Mouse (Mus musculus) cortical plate, adult 2 months (tissue): ENCODE results near the gene Enpp6. TPM values are rescaled to one million over a fixed set of nuclear protein-coding genes. Genes with fewer than 3 reads are reported as not detected.
"Not testable (repeated sequence)": the region's sequence is repeated elsewhere in the genome, so short reads cannot be mapped to it uniquely, and the experiment has no call there.

Source experiments
- H3K27ac ChIP-seq: fragments of 200-500 bp; 2 replicates; pipeline ENCODE4 v1.5.1; 2012; ENCODE audit warnings: low read length, control low read depth, inconsistent platforms; ENCODE audit not compliant: insufficient read depth
- H3K4me1 ChIP-seq: fragments of 200-500 bp; 2 replicates; pipeline ENCODE4 v1.6.1; 2011; ENCODE audit warnings: low read length; ENCODE audit not compliant: control insufficient read depth, insufficient read depth
- H3K4me3 ChIP-seq: fragments of 200-500 bp; 2 replicates; pipeline ENCODE4 v1.5.1; 2011; ENCODE audit warnings: mild to moderate bottlenecking, low read length, control low read depth; ENCODE audit not compliant: insufficient read depth
- CTCF ChIP-seq: fragments of 200-500 bp; IDR thresholded peaks from 2 replicates; pipeline ENCODE4 v1.5.1; 2011; ENCODE audit warnings: mild to moderate bottlenecking, control low read depth, low read length; ENCODE audit not compliant: insufficient read depth; ENCODE audit errors: extremely low read depth
- POLR2A ChIP-seq: fragments of 200-500 bp; IDR thresholded peaks from 2 replicates; pipeline ENCODE4 v1.6.1; 2011; ENCODE audit warnings: mild to moderate bottlenecking, low read length, control low read depth; ENCODE audit not compliant: insufficient read depth; ENCODE audit errors: extremely low read depth
- polyA plus RNA-seq: library from polyadenylated mRNA; depleted of rRNA; stranded (reverse); fragments of >200 nt; gene quantifications from 2 replicates; pipeline ENCODE4 v1.2.3, GENCODE M21; 2012

Enpp6 gene
- polyA plus RNA-seq, 1 experiment: 14.4 TPM

- TF ChIP-seq CTCF: no peak
- no peak for TF ChIP-seq POLR2A
- no peaks in the 10 kb centered on the region for H3K4me1 ChIP-seq
- no peak overlapping the region for H3K27ac ChIP-seq
- no peak overlapping the region for H3K4me3 ChIP-seq
These were observed 40.3 kb downstream of the Enpp6 start for GRCm38 (mm10) chr8:47026841-47027490.

GRCm38 (mm10) chr8:47028474-47028873 lies 41.8 kb downstream of the Enpp6 start:
- TF ChIP-seq CTCF (no peak), POLR2A (no peak)

GRCm38 (mm10) chr8:47030321-47030720 lies 43.6 kb downstream of the Enpp6 start:
- Histone ChIP-seq H3K4me1 (0 out of 2 replicates have a peak, but pooled peaks cover 1% of the 10 kb centered on the region), H3K27ac (no peak overlapping the region), H3K4me3 (no peak overlapping the region)
- TF ChIP-seq CTCF: no peak
- TF ChIP-seq POLR2A: no peak

More at GRCm38 (mm10) chr8:47028474-47028873, 41.8 kb downstream of the Enpp6 start:
- 0 out of 2 replicates have a peak, but pooled peaks cover 1% of the 10 kb centered on the region for H3K4me1 ChIP-seq
- H3K27ac ChIP-seq: no peak overlapping the region
- H3K4me3 ChIP-seq: no peak overlapping the region

- H3K4me1 ChIP-seq: 0 out of 2 replicates have a peak, but pooled peaks cover 1% of the 10 kb centered on the region
- TF ChIP-seq CTCF (no peak), POLR2A (no peak)
These were observed 45.4 kb downstream of the Enpp6 start for GRCm38 (mm10) chr8:47032081-47032480.

GRCm38 (mm10) chr8:47033976-47034375 lies 47.3 kb downstream of the Enpp6 start:
- no peak overlapping the region for H3K4me3 ChIP-seq
- no peak overlapping the region for H3K27ac ChIP-seq
- 0 out of 2 replicates have a peak, but pooled peaks cover 1% of the 10 kb centered on the region for H3K4me1 ChIP-seq
- TF ChIP-seq POLR2A (no peak), CTCF (no peak)

More at GRCm38 (mm10) chr8:47032081-47032480, 45.4 kb downstream of the Enpp6 start:
- H3K4me3 ChIP-seq: no peak overlapping the region
- no peak overlapping the region for H3K27ac ChIP-seq

- no peak overlapping the region for H3K4me3 ChIP-seq
- TF ChIP-seq CTCF (no peak), POLR2A (no peak)
- 0 out of 2 replicates have a peak, but pooled peaks cover 1% of the 10 kb centered on the region for H3K4me1 ChIP-seq
- no peak overlapping the region for H3K27ac ChIP-seq
These were observed 49.8 kb downstream of the Enpp6 start for GRCm38 (mm10) chr8:47036501-47036900.

- no peak overlapping the region for H3K4me3 ChIP-seq
These were observed 50.7 kb downstream of the Enpp6 start for GRCm38 (mm10) chr8:47037405-47037804.

GRCm38 (mm10) chr8:47040215-47040614 lies 53.5 kb downstream of the Enpp6 start:
- not testable (repeated sequence) for H3K27ac ChIP-seq, H3K4me1 ChIP-seq, H3K4me3 ChIP-seq

More at GRCm38 (mm10) chr8:47037405-47037804, 50.7 kb downstream of the Enpp6 start:
- no peak for TF ChIP-seq CTCF
- no peak for TF ChIP-seq POLR2A
- H3K27ac ChIP-seq: no peak overlapping the region
- no peaks in the 10 kb centered on the region for H3K4me1 ChIP-seq

- TF ChIP-seq CTCF (no peak), POLR2A (no peak)
- H3K4me1 ChIP-seq: no peaks in the 10 kb centered on the region
These were observed 59.7 kb downstream of the Enpp6 start for GRCm38 (mm10) chr8:47046340-47046739.

GRCm38 (mm10) chr8:47047146-47047545 lies 60.5 kb downstream of the Enpp6 start:
- TF ChIP-seq CTCF (no peak), POLR2A (no peak)
- Histone ChIP-seq H3K4me3 (no peak overlapping the region), H3K27ac (no peak overlapping the region), H3K4me1 (no peaks in the 10 kb centered on the region)

More at GRCm38 (mm10) chr8:47046340-47046739, 59.7 kb downstream of the Enpp6 start:
- no peak overlapping the region for H3K4me3 ChIP-seq
- H3K27ac ChIP-seq: no peak overlapping the region
